Comparison of ENCODE assay signal across 12 mouse cellular contexts in genomic region chr14:99301472-99301871, GRCm38 (mm10). TPM values are rescaled to one million over a fixed set of nuclear protein-coding genes. Genes with fewer than 3 reads are reported as not detected.
DNase-seq lines count a peak whose midpoint lies in the region; ATAC-seq and TF ChIP-seq lines count a peak whose summit lies in the region.
"Had no signal": no experiment of that assay in that cellular context is flagged by ENCODE, and none has a peak within 500 bp of the region (broad histone marks: within the 10 kb centered on the region; RNA-seq: fewer than 3 reads in every experiment).

No protein-coding gene starts in this region.

- DNase-seq in lung, adult 18-20 months: peak; percentile 23 to 53
- no peak for DNase-seq in lung, postnatal 25 days (ENCODE audit: low spot score)
- peak; percentile 41 for DNase-seq in brain, adult 2 months (ENCODE audit: low read depth, low spot score)
- peak; percentile 23 for DNase-seq in lung, postnatal 14 days
- DNase-seq in forebrain, embryonic 14.5 days (ENCODE audit: low spot score): no peak
- no peak for DNase-seq in ovary, postnatal 14 days (ENCODE audit: low spot score)

- no peaks in the 10 kb centered on the region for H3K9me3 ChIP-seq in E14TG2a.4 (ENCODE audit: low read length)
- no peaks in the 10 kb centered on the region for H3K9me3 ChIP-seq in forebrain, embryonic 14.5 days (replicated peaks; ENCODE audit: control insufficient read depth, low read length)
- H3K9me3 ChIP-seq: forebrain, embryonic 13.5 days; limb, embryonic 12.5 days had no signal

- no peak overlapping the region for H3K27ac ChIP-seq in forebrain, embryonic 14.5 days (ENCODE audit: low read depth, low read length)
- H3K27ac ChIP-seq: forebrain, embryonic 13.5 days; limb, embryonic 12.5 days; macrophage had no signal

- H3K4me2 ChIP-seq in forebrain, embryonic 14.5 days (ENCODE audit: low read length): no peak overlapping the region
- H3K4me2 ChIP-seq: forebrain, embryonic 13.5 days; limb, embryonic 12.5 days had no signal

- H3K36me3 ChIP-seq in E14TG2a.4 (ENCODE audit: insufficient read depth, low read length): peaks cover 70% of the 10 kb centered on the region
- H3K36me3 ChIP-seq in forebrain, embryonic 14.5 days (ENCODE audit: control insufficient read depth, insufficient read depth, low read length): no peaks in the 10 kb centered on the region
- H3K36me3 ChIP-seq: limb, embryonic 12.5 days had no signal

- peak overlapping the region; percentile 99 for H3K4me3 ChIP-seq in E14TG2a.4 (replicated peaks; ENCODE audit: low read length)
- no peak overlapping the region for H3K4me3 ChIP-seq in forebrain, embryonic 14.5 days (ENCODE audit: low read depth, low read length)
- H3K4me3 ChIP-seq: forebrain, embryonic 13.5 days; limb, embryonic 12.5 days had no signal

- no peak for ATAC-seq in granulocyte monocyte progenitor cell, adult 5-6 weeks (replicated peaks; ENCODE audit: poor library complexity, severe bottlenecking)
- no peak for ATAC-seq in forebrain, embryonic 14.5 days
- ATAC-seq: forebrain, embryonic 13.5 days; inflammation-experienced regulatory T-cells, adult 6 months had no signal

- 63% methylated on average over 11 of the region's 11 CpGs for WGBS in forebrain, embryonic 14.5 days

- peaks cover 69% of the 10 kb centered on the region for H3K4me1 ChIP-seq in E14TG2a.4 (replicated peaks; ENCODE audit: low read depth, low read length)
- no peaks in the 10 kb centered on the region for H3K4me1 ChIP-seq in forebrain, embryonic 14.5 days (ENCODE audit: control insufficient read depth, insufficient read depth, low read length)

- no peaks in the 10 kb centered on the region for H3K27me3 ChIP-seq in E14TG2a.4 (ENCODE audit: insufficient read depth, low read length)
- peaks cover 4% of the 10 kb centered on the region; the same call in 1 of the 2 replicates for H3K27me3 ChIP-seq in forebrain, embryonic 14.5 days (replicated peaks; ENCODE audit: control insufficient read depth, insufficient read depth, low read length)

- H3K9ac ChIP-seq in forebrain, embryonic 14.5 days (ENCODE audit: low read length): no peak overlapping the region
- H3K9ac ChIP-seq: forebrain, embryonic 13.5 days; limb, embryonic 12.5 days had no signal

- no peak; the same call in 1 of the 2 replicates for TF ChIP-seq CTCF in E14TG2a.4 (conservative IDR thresholded peaks at IDR 0.05; ENCODE audit: low read length)

RNA-seq across cellular contexts. Expression of gene Klf5, which starts 3.0 kb away (rescaled TPM):
- total RNA-seq in granulocyte monocyte progenitor cell, adult 5-6 weeks (2014; fragmentation: Nextera tagmentation): 0.41 and 2.0 TPM in 2 replicates
- total RNA-seq in granulocyte monocyte progenitor cell, adult 5-6 weeks (2017): 0.77 and 1.5 TPM in 2 replicates
- polyA plus RNA-seq in forebrain, embryonic 14.5 days (2014; fragmentation: Nextera tagmentation; extraction: Ambion mirVana): 2.3 and 3.7 TPM in 2 replicates
- polyA plus RNA-seq: inflammation-experienced regulatory T-cells, adult 6 months; macrophage had no signal

Comparison
In these comparisons a context has a peak if more than half of its experiments do, and no peak if none do; other contexts are left out.
1. DNase-seq: peak in lung, adult 18-20 months (2 of 2), brain, adult 2 months (single experiment) and lung, postnatal 14 days (single experiment); none in lung, postnatal 25 days (single experiment), forebrain, embryonic 14.5 days (single experiment) and ovary, postnatal 14 days (single experiment).